Mouse (Mus musculus): Measurements from ENCODE around the gene Ahctf1.
"Not testable (repeated sequence)": the region's sequence is repeated elsewhere in the genome, so short reads cannot be mapped to it uniquely, and the experiment has no call there.

Ahctf1 gene

GRCm38 (mm10) chr1:179803513-179804139 is at the start of gene Ahctf1:
TSS of gene Ahctf1 (minus strand) at chr1:179803680.
- DNase-seq (ENCODE audit: extremely low spot score, low spot score) = peak; percentile 98

GRCm38 (mm10) chr1:179847759-179848389 is 44.4 kb upstream of the Ahctf1 start:
- peak; percentile 93 for DNase-seq (ENCODE audit: extremely low spot score, low spot score)

- no peak for DNase-seq (ENCODE audit: extremely low spot score, low spot score)
Measured at GRCm38 (mm10) chr1:179847173-179847572, 43.7 kb upstream of the Ahctf1 start.

- DNase-seq (ENCODE audit: extremely low spot score, low spot score) = no peak
Measured at GRCm38 (mm10) chr1:179845832-179846499, 42.5 kb upstream of the Ahctf1 start.

GRCm38 (mm10) chr1:179844894-179845293 is 41.4 kb upstream of the Ahctf1 start:
- peak; percentile 55 for DNase-seq (ENCODE audit: extremely low spot score, low spot score)

GRCm38 (mm10) chr1:179843981-179844380 is 40.5 kb upstream of the Ahctf1 start:
- no peak for DNase-seq (ENCODE audit: extremely low spot score, low spot score)

- no peak for DNase-seq (ENCODE audit: extremely low spot score, low spot score)
Measured at GRCm38 (mm10) chr1:179842568-179842967, 39.1 kb upstream of the Ahctf1 start.

GRCm38 (mm10) chr1:179836426-179837404 is 33.2 kb upstream of the Ahctf1 start:
- no peak for DNase-seq (ENCODE audit: extremely low spot score, low spot score)

- no peak for DNase-seq (ENCODE audit: extremely low spot score, low spot score)
Measured at GRCm38 (mm10) chr1:179835753-179836425, 32.4 kb upstream of the Ahctf1 start.

GRCm38 (mm10) chr1:179833596-179833995 is 30.1 kb upstream of the Ahctf1 start:
- no peak for DNase-seq (ENCODE audit: extremely low spot score, low spot score)

- no peak for DNase-seq (ENCODE audit: extremely low spot score, low spot score)
Measured at GRCm38 (mm10) chr1:179832710-179833240, 29.3 kb upstream of the Ahctf1 start.

- DNase-seq (ENCODE audit: extremely low spot score, low spot score) = no peak
Measured at GRCm38 (mm10) chr1:179828900-179829299, 25.4 kb upstream of the Ahctf1 start.

GRCm38 (mm10) chr1:179828051-179828450 is 24.6 kb upstream of the Ahctf1 start:
- no peak for DNase-seq (ENCODE audit: extremely low spot score, low spot score)

- DNase-seq (ENCODE audit: extremely low spot score, low spot score) = no peak
Measured at GRCm38 (mm10) chr1:179824549-179824948, 21.1 kb upstream of the Ahctf1 start.

GRCm38 (mm10) chr1:179818490-179819278 is 15.2 kb upstream of the Ahctf1 start:
- not testable (repeated sequence) for DNase-seq (ENCODE audit: extremely low spot score, low spot score)

- no peak for DNase-seq (ENCODE audit: extremely low spot score, low spot score)
Measured at GRCm38 (mm10) chr1:179814616-179815015, 11.1 kb upstream of the Ahctf1 start.

- DNase-seq (ENCODE audit: extremely low spot score, low spot score) = no peak
Measured at GRCm38 (mm10) chr1:179813385-179813784, 9.9 kb upstream of the Ahctf1 start.

GRCm38 (mm10) chr1:179808300-179808699 is 4.8 kb upstream of the Ahctf1 start:
- no peak for DNase-seq (ENCODE audit: extremely low spot score, low spot score)

GRCm38 (mm10) chr1:179807468-179807867 is 4.0 kb upstream of the Ahctf1 start:
- DNase-seq (ENCODE audit: extremely low spot score, low spot score) = no peak

- no peak for DNase-seq (ENCODE audit: extremely low spot score, low spot score)
Measured at GRCm38 (mm10) chr1:179805751-179806150, 2.3 kb upstream of the Ahctf1 start.

Data from neural tube, embryonic 10.5 days (tissue).